ENCODE assay signal across 11 mouse cellular contexts in genomic region chr2:90187082-90187481, GRCm38 (mm10). TPM values are rescaled to one million over a fixed set of nuclear protein-coding genes. Genes with fewer than 3 reads are reported as not detected.
ATAC-seq lines count a peak whose summit lies in the region.
"Had no signal": no experiment of that assay in that cellular context is flagged by ENCODE, and none has a peak within 500 bp of the region (broad histone marks: within the 10 kb centered on the region; RNA-seq: fewer than 3 reads in every experiment).

No protein-coding gene starts in this region.

- ATAC-seq in common myeloid progenitor, adult 5-6 weeks (replicated peaks; ENCODE audit: low read depth, poor library complexity, severe bottlenecking): peak; percentile 96
- 0 out of 2 replicates have a peak, but pooled peaks have one; percentile 52 for ATAC-seq in erythroid progenitor cell, adult 5-6 weeks (replicated peaks; ENCODE audit: low FRiP score, poor library complexity, severe bottlenecking)
- ATAC-seq in granulocyte monocyte progenitor cell, adult 5-6 weeks (replicated peaks; ENCODE audit: poor library complexity, severe bottlenecking): peak; percentile 90
- peak; percentile 62; the same call in 1 of the 2 replicates for ATAC-seq in megakaryocyte, adult 5-6 weeks (ENCODE audit: poor library complexity, severe bottlenecking)
- ATAC-seq in megakaryocyte-erythroid progenitor cell, adult 5-6 weeks (replicated peaks; ENCODE audit: low FRiP score, low TSS enrichment, poor library complexity, severe bottlenecking): peak; percentile 81

RNA-seq across cellular contexts. Expression of gene Olfr1270, which starts 34.2 kb away (rescaled TPM):
- not detected in 2 replicates for total RNA-seq in common myeloid progenitor, adult 5-6 weeks (2017)
- not detected in 2 replicates for total RNA-seq in erythroid progenitor cell, adult 5-6 weeks (2015; ENCODE audit: low replicate concordance)
- not detected in 2 replicates for total RNA-seq in erythroid progenitor cell, adult 5-6 weeks (2017; ENCODE audit: low replicate concordance)
- total RNA-seq in granulocyte monocyte progenitor cell, adult 5-6 weeks (2014; fragmentation: Nextera tagmentation): not detected in 2 replicates
- not detected in 2 replicates for total RNA-seq in granulocyte monocyte progenitor cell, adult 5-6 weeks (2017)
- total RNA-seq in megakaryocyte, adult 5-6 weeks (2015): not detected in 2 replicates
- not detected in 2 replicates for total RNA-seq in megakaryocyte, adult 5-6 weeks (2017)
- not detected in 2 replicates for total RNA-seq in megakaryocyte-erythroid progenitor cell, adult 5-6 weeks (2014; fragmentation: Nextera tagmentation)
- not detected in 2 replicates for total RNA-seq in megakaryocyte-erythroid progenitor cell, adult 5-6 weeks (2017)
- total RNA-seq: adrenal gland, adult 18-20 months; adrenal gland, adult 8-10 months; adrenal gland, postnatal 14 days; adrenal gland, postnatal 36 days; CH12.LX had no signal

RNA-seq across cellular contexts. Expression of gene Olfr1506, which starts 37.2 kb away (rescaled TPM):
- not detected in 2 replicates for total RNA-seq in common myeloid progenitor, adult 5-6 weeks (2017)
- not detected in 2 replicates for total RNA-seq in erythroid progenitor cell, adult 5-6 weeks (2015; ENCODE audit: low replicate concordance)
- total RNA-seq in erythroid progenitor cell, adult 5-6 weeks (2017; ENCODE audit: low replicate concordance): 1.2 and 2.8 TPM in 2 replicates
- not detected in 2 replicates for total RNA-seq in granulocyte monocyte progenitor cell, adult 5-6 weeks (2014; fragmentation: Nextera tagmentation)
- not detected in 2 replicates for total RNA-seq in granulocyte monocyte progenitor cell, adult 5-6 weeks (2017)
- total RNA-seq in megakaryocyte, adult 5-6 weeks (2015): not detected in 2 replicates
- 0.07 TPM in 1 of 2 replicates, not detected in the other for total RNA-seq in megakaryocyte, adult 5-6 weeks (2017)
- not detected in 2 replicates for total RNA-seq in megakaryocyte-erythroid progenitor cell, adult 5-6 weeks (2014; fragmentation: Nextera tagmentation)
- not detected in 2 replicates for total RNA-seq in megakaryocyte-erythroid progenitor cell, adult 5-6 weeks (2017)
- total RNA-seq: adrenal gland, postnatal 14 days; adrenal gland, postnatal 36 days; CH12.LX; G1E had no signal

RNA-seq across cellular contexts. Expression of gene Olfr32, which starts 45.0 kb away (rescaled TPM):
- not detected in 2 replicates for total RNA-seq in common myeloid progenitor, adult 5-6 weeks (2017)
- total RNA-seq in erythroid progenitor cell, adult 5-6 weeks (2015; ENCODE audit: low replicate concordance): not detected in 2 replicates
- not detected in 2 replicates for total RNA-seq in erythroid progenitor cell, adult 5-6 weeks (2017; ENCODE audit: low replicate concordance)
- total RNA-seq in granulocyte monocyte progenitor cell, adult 5-6 weeks (2014; fragmentation: Nextera tagmentation): not detected in 2 replicates
- not detected in 2 replicates for total RNA-seq in granulocyte monocyte progenitor cell, adult 5-6 weeks (2017)
- not detected in 2 replicates for total RNA-seq in megakaryocyte, adult 5-6 weeks (2015)
- total RNA-seq in megakaryocyte, adult 5-6 weeks (2017): not detected in 2 replicates
- not detected in 2 replicates for total RNA-seq in megakaryocyte-erythroid progenitor cell, adult 5-6 weeks (2014; fragmentation: Nextera tagmentation)
- not detected in 2 replicates for total RNA-seq in megakaryocyte-erythroid progenitor cell, adult 5-6 weeks (2017)
- total RNA-seq: adrenal gland, adult 18-20 months; adrenal gland, adult 8-10 months; adrenal gland, postnatal 14 days; adrenal gland, postnatal 36 days; CH12.LX had no signal

Comparison
In these comparisons a context has a peak if more than half of its experiments do, and no peak if none do; other contexts are left out.
1. Peak in every context shown above with its lines: ATAC-seq.